Mouse (Mus musculus) heart, embryonic 10.5 days (tissue): ENCODE measurements around the gene Ptgdr2. TPM values are rescaled to one million over a fixed set of nuclear protein-coding genes. Genes with fewer than 3 reads are reported as not detected.

Experiments used
- DNase-seq: peaks from one replicate; pipeline ENCODE4 v3.0.0-alpha.2; 2017; ENCODE audit warnings: low spot score
- H3K27ac ChIP-seq: fragments of 300-500 bp; sonication (generic); 2 replicates; pipeline ENCODE4 v1.5.1; 2016; ENCODE audit warnings: mild to moderate bottlenecking
- H3K27me3 ChIP-seq: fragments of 300-500 bp; sonication (generic); 2 replicates; pipeline ENCODE4 v1.6.1; 2016; ENCODE audit warnings: mild to moderate bottlenecking; ENCODE audit not compliant: poor library complexity, insufficient read depth, severe bottlenecking
- H3K36me3 ChIP-seq: fragments of 300-500 bp; sonication (generic); 2 replicates; pipeline ENCODE4 v1.6.1; 2016; ENCODE audit warnings: mild to moderate bottlenecking, moderate library complexity
- H3K4me1 ChIP-seq: fragments of 300-500 bp; sonication (generic); 2 replicates; pipeline ENCODE4 v1.6.1; 2016; ENCODE audit warnings: mild to moderate bottlenecking
- H3K4me3 ChIP-seq: fragments of 300-500 bp; sonication (generic); 2 replicates; pipeline ENCODE4 v1.5.1; 2016; ENCODE audit warnings: mild to moderate bottlenecking, moderate library complexity
- H3K9me3 ChIP-seq: fragments of 300-500 bp; sonication (generic); 2 replicates; pipeline ENCODE4 v1.6.1; 2016; ENCODE audit warnings: mild to moderate bottlenecking, moderate library complexity
- WGBS: fragments of 180-500 bp; shearing (Covaris S2); methylation state at CpG from one replicate; pipeline ENCODE4 v1.1.7; 2016; 5-methylcytosine and 5-hydroxymethylcytosine counted together
- polyA plus RNA-seq: library from polyadenylated mRNA; unstranded; fragments of >200 nt; fragmentation: Nextera tagmentation; extraction: Ambion mirVana; gene quantifications from 2 replicates; pipeline ENCODE4 v1.2.1, GENCODE M21; 2016

Ptgdr2 gene
- polyA plus RNA-seq, 1 experiment from 2014 or later, result 0.19 TPM

GRCm38 (mm10) chr19:10988563-10988962 lies 51.6 kb downstream of the Ptgdr2 start:
- 0 out of 2 replicates have a peak, but pooled peaks cover 4% of the 10 kb centered on the region for H3K27me3 ChIP-seq
- H3K4me1 ChIP-seq, result peaks cover 11% of the 10 kb centered on the region
- no peaks in the 10 kb centered on the region for H3K36me3 ChIP-seq
- H3K27ac ChIP-seq, result no peak overlapping the region
- WGBS, result 83% methylated on average over 1 of the region's 1 CpGs
- no peak overlapping the region for H3K4me3 ChIP-seq
- no peaks in the 10 kb centered on the region for H3K9me3 ChIP-seq
- no peak for DNase-seq

DNA sequence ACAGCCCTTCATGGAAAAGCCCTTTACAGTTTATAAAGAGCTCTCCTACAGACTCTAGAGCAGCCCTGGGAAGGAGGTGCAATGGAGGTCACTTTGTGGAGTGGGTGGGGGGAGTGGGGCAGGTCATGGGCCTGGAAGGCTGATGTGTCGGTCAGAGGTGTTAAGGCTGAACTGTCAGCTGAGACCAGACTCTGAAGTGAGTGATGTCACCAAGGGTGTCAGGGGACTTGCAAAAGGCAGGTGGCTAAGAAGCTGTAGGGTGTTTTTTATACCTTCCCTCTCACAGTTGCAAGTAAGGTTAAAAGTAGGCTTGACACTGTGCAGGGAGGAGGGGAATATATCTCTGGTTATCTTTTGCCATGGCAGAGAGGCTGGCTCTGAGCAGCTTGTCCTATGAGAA lies 53.8 kb downstream of the Ptgdr2 start:
- Histone ChIP-seq H3K27me3 (0 out of 2 replicates have a peak, but pooled peaks cover 4% of the 10 kb centered on the region), H3K4me3 (no peak overlapping the region), H3K9me3 (no peaks in the 10 kb centered on the region), H3K36me3 (no peaks in the 10 kb centered on the region), H3K27ac (no peak overlapping the region; the same call in 1 of the 2 replicates), H3K4me1 (peaks cover 11% of the 10 kb centered on the region)
- 15% methylated on average over 1 of the region's 1 CpGs for WGBS
- DNase-seq, result no peak

DNA sequence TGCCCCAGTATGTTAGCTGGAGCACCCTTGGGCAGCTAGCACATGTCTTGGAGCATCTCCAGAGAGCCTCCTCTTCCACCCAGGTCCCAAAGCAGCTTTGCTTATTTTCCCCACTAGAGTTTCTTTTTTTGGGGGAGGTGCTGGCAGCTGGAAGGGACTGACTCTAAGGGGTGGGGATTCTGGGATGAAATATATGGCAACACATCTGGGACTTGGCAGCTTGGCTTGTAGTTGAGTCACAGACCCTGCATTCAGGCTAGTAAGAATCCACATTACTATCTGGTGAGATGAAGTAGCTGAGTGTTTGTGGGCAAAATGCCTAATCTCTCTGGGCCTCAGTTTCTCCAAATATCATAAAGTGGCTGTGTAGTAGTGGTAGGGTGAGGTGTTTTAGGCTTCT lies 55.0 kb downstream of the Ptgdr2 start:
- 0 out of 2 replicates have a peak, but pooled peaks cover 4% of the 10 kb centered on the region for H3K27me3 ChIP-seq
- H3K27ac ChIP-seq, result no peak overlapping the region
- H3K36me3 ChIP-seq, result no peaks in the 10 kb centered on the region
- no peak overlapping the region for H3K4me3 ChIP-seq
- DNase-seq, result no peak
- H3K4me1 ChIP-seq, result peaks cover 11% of the 10 kb centered on the region
- H3K9me3 ChIP-seq, result no peaks in the 10 kb centered on the region

Other genes with a start within 250 kb of the Ptgdr2 start
- gene Vps37c, start 248.4 kb upstream of the Ptgdr2 start, polyA plus RNA-seq, result 26.5 and 26.7 TPM in 2 replicates
- 0.18 and 0.28 TPM in 2 replicates for gene Cd5, start 198.2 kb upstream of the Ptgdr2 start, polyA plus RNA-seq
- gene Cd6, start 107.1 kb upstream of the Ptgdr2 start, polyA plus RNA-seq, result 0.06 TPM in 1 of 2 replicates, not detected in the other
- 0.16 and 0.22 TPM in 2 replicates for gene Slc15a3, start 97.4 kb upstream of the Ptgdr2 start, polyA plus RNA-seq
- 63.8 and 77.5 TPM in 2 replicates for gene Tmem132a, start 67.2 kb upstream of the Ptgdr2 start, polyA plus RNA-seq
- 67.8 and 68.2 TPM in 2 replicates for gene Tmem109, start 55.2 kb upstream of the Ptgdr2 start, polyA plus RNA-seq
- 21.3 and 48.5 TPM in 2 replicates for gene Prpf19, start 41.9 kb upstream of the Ptgdr2 start, polyA plus RNA-seq
- gene Zp1, start 16.5 kb upstream of the Ptgdr2 start, polyA plus RNA-seq, result not detected in 2 replicates
- 27.2 and 39.6 TPM in 2 replicates for gene Ccdc86, start 12.1 kb downstream of the Ptgdr2 start, polyA plus RNA-seq
- 0.20 TPM in 1 of 2 replicates, not detected in the other for gene Ms4a10, start 37.5 kb downstream of the Ptgdr2 start, polyA plus RNA-seq
- not detected in 2 replicates for gene Ms4a15, start 56.1 kb downstream of the Ptgdr2 start, polyA plus RNA-seq
- gene Ms4a18, start 80.9 kb downstream of the Ptgdr2 start, polyA plus RNA-seq, result not detected in 2 replicates
- not detected in 2 replicates for gene Ms4a8a, start 143.9 kb downstream of the Ptgdr2 start, polyA plus RNA-seq
- gene 1700017D01Rik, start 193.7 kb downstream of the Ptgdr2 start, polyA plus RNA-seq, result not detected in 2 replicates
- not detected in 2 replicates for gene 1700025F22Rik, start 228.2 kb downstream of the Ptgdr2 start, polyA plus RNA-seq